Mouse (Mus musculus) urinary bladder, postnatal 25 days (tissue): ENCODE results near the gene Mprip.

Source experiments
- DNase-seq: peaks from one replicate; pipeline ENCODE4 v3.0.0; 2022; ENCODE audit warnings: low spot score

Gene Mprip

DNA sequence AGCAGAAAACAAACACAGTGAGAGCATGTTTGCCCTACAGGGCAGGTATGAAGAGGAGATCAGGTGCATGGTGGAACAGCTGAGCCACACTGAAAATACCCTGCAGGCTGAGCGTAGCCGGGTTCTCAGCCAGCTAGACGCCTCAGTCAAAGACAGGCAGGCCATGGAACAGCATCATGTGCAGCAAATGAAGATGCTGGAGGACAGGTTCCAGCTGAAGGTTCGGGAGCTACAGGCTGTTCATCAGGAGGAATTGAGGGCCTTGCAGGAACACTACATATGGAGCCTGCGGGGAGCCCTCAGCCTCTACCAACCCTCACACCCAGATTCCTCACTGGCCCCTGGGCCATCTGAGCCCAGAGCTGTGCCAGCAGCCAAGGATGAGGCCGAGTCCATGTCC, 99.7 kb downstream of the Mprip start:
- DNase-seq, result no peak

GRCm38 (mm10) chr11:59769307-59769706, 108.2 kb downstream of the Mprip start:
- no peak for DNase-seq

DNA sequence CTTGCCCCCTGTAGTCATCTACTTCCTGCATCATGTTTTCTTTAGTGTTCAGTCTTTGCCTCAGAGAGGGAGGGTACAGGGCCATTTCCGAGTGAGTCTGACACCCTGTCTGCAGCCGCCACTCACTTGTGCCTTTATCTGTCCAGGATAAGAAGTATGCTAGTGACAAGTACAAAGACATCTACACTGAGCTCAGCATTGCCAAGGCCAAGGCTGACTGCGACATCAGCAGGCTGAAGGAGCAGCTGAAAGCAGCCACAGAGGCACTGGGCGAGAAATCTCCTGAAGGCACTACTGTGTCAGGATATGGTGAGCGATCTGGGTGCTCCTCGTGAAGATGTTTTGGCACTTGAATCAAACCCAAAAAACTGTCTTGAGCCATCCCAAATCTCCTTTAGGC, 108.6 kb downstream of the Mprip start:
- no peak for DNase-seq

DNA sequence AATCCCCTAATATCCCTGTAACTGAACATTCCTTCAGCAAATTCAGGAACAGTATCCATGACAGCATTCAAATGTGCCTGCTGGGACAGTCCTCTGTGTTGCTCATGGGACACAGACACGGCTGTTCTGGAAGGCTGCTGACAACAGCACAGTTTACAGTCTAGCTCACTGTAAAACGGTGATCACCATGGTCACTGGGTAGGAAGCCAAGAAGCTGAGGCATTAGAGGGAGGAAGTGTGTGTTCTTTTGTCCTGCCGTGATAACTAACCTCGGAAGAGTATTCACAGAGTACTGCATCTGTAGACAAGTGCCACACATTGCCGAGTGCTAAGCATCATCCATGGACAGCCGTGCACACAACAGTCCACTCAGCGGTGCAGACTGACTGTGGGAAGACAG, 109.6 kb downstream of the Mprip start:
- DNase-seq, result no peak

DNA sequence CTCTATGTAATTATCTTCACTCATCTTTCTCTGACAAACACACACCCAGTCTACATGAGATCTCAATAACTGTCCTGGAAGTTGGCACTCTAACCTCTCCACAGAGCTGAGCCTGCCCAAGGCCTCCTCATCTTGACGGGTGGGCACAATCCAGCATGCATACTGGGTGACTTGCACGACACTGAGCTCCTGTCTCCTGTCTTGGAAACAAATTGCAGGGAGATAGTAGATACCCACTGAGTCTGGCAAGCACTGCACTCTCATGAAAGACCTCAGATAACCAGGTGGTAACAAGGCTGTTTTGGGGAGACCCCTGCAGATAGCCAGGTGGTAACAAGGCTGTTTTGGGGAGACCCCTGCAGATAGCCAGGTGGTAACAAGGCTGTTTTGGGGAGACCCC, 111.2 kb downstream of the Mprip start:
- DNase-seq, result no peak

DNA sequence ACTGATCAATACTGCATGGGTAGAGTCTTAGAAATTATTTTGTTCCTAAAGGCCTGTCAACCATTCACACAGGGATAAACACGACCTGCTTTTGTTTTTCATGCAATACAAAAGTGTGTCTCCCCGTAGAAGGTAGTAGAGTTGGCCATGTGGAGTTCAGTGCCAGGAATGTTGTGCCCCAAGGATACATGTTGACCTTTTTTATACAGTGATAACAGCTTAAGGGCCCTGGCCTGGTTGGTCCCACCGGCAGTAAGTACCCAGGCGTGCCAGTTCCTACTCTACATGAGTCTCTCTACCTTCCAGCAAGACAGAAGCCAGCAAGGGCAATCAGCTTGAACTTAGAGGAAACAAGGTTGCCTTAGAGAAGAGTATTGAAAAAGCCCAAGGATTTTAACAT, 111.8 kb downstream of the Mprip start:
- DNase-seq, result no peak

DNA sequence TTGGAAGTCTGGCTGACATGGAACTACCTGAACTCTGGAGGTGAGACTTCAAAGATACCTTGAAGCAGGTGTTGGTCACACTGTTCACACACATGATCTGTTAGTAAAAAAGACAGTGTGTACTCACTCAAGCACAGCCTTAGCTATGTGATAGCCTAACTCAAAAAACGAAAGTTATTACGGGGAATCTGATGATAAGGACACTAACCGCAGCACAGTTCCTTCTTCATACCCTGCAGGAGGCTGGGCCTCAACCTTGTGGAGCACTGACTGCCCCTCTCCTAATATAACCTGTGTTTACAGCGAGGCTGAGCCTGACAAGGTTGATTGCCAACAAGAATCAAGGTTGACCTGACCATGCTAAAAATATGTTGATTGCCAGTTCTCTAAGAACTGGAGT, 113.4 kb downstream of the Mprip start:
- DNase-seq, result no peak

DNA sequence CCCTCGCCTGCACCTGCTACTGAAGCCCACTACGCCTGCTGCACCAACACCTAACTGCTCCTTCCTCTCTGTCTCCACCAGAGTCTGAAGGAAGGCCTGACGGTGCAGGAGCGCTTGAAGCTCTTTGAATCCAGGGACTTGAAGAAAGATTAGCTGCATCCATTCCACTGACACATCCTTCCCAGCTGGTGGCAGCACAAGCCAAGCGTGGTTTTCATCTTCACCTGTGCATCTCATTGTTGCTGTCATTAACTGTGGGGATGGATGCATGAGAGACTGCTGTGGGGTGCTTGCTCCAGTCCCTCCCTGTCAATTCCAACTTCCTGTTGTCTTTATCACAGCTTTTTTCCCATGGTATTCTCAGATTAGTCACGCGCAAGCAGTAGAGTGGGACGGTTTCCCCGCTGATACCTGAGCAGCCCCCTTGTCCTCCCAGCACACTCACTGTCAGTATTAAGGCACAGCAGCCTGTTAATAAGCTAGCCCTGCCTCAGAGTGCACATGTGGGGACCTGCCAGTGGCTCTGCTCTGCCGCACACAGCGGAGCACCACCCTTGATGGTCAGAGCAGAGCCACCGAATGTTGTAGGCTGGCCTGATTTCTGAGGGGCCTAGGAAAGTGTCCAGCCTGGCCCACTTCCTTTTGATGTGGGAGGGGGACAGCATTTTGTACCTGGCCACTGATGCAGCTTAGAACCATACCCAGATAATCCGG, 114.5 kb downstream of the Mprip start:
- no peak for DNase-seq

GRCm38 (mm10) chr11:59777259-59777658, 116.2 kb downstream of the Mprip start:
- DNase-seq, result no peak

GRCm38 (mm10) chr11:59778181-59778873, 117.2 kb downstream of the Mprip start:
- peak; percentile 71 for DNase-seq

GRCm38 (mm10) chr11:59778874-59779223, 117.7 kb downstream of the Mprip start:
- DNase-seq, result no peak

DNA sequence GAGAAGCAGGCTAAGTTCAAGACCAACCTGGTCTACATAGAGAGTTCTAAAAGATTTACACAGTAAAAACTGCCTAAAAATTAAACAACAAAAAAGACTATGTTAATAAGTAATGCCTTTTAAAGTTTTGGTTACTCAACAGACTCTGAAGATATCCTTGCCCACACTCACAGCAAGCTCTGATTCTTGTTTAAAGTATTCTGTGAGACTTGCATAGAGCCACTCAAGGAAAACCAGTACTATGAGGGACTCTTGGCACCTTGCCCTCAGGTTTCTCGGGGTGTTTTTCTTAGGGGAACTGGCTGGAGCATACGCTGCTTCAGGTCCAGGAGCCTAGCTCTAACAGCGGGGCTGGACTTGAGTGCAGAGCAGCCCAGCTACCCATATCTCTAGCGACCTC, 118.3 kb downstream of the Mprip start:
- DNase-seq, result no peak

DNA sequence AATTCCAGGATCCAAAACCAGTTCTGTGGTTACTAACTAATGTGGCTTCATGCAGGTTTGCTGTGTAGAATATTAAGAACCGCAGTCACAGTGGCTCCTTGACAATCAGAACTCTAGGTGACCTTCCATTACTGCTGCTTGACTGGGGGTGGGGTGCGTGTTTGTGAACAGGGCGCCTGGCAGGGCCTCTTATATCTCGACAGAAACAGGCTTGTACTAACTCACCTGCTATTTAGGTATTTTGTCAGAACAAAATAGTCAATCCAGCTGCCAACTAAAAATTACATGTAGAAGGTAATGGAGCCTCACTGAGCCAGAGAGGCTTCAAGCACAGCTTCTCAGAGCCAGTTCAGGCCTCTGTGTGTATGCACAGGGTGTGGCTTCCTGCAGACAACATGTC, 119.1 kb downstream of the Mprip start:
- DNase-seq, result no peak

DNA sequence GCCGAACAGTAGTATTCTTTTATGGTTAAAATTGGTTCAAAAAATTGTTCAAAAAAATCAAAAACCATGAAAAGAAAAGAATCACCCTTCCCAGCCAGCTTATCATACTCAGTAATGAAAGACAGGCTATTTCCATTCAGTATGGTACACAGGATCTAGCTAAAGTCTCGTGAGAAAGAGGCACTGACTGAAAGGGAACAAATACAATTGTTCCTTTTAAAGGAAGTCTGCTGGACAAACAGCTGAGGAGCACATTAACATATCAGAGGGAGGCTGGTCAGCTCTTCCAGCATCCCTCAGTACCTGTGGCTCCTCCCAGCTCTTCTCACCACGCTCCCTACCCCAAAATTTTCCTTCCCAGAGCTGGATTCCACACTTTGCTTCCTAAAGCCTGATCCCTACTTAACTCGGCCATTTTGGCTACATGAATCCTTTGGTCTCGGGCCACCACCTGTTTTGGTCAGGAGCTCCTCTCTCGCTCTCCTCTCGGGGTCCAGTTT, 121.0 kb downstream of the Mprip start:
- DNase-seq, result no peak

- DNase-seq, result no peak
Observed at GRCm38 (mm10) chr11:59783591-59783990, 122.5 kb downstream of the Mprip start.

DNA sequence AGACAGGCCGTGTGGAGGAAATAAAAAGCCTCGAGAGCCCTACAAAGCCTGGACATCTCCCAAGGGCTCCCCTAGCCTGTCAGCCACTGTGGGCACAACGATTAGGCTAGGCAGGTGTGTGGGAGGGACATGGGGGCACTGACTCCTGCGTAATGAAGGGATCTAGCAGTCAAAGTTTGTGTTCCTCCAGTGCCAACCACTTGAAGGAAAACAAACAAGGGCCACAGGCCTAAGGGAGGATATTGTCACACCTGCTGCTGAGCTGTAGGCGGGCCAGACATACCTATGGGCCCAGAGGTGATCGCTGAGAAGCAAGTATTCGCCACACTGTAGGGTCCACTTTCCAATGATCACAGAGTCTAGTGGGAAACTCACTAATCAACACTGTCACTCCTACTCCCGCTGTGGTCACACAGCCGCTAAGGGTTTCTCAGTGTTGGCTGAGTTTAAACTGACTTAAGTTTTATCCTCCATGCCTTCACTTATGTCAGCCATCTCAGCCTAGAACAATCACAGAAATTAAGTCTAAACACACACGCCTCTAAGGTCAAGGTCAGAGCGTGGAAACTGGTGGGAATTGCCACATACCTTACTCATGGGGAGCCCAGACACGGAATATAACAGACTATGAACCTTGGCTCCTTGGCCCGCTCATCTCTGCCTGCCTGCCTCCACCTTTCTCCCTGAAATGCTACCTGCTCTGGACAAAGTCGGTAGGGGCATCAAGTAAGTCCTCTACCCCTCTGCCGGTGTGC, 125.5 kb downstream of the Mprip start:
- DNase-seq, result no peak

- peak; percentile 60 for DNase-seq
Observed at GRCm38 (mm10) chr11:59787199-59787781, 126.2 kb downstream of the Mprip start, which contains the start of gene Pld6. Pld6 (minus strand) TSS chr11:59787645.

GRCm38 (mm10) chr11:59789311-59789710, 128.2 kb downstream of the Mprip start:
- DNase-seq, result no peak

DNA sequence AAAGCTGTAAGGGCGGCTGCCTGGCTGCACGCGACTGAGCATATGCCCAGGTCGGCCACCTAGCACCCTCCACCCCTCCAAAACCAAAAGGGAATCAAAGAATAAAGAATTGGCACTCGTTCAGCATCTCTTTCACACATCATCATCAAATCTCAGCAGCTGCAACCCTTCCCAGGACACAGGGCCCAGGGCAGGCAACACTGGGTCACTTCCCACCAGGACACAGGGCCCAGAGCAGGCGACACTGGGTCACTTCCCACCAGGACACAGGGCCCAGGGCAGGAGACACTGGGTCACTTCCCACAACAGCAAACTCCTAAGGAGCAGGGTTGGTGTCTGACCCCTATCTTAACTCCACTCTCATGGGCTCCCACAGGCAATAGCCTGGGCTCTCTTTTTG, 132.3 kb downstream of the Mprip start:
- DNase-seq, result no peak

- no peak for DNase-seq
Observed at GRCm38 (mm10) chr11:59800412-59800811, 139.3 kb downstream of the Mprip start.

GRCm38 (mm10) chr11:59801881-59802280, 140.8 kb downstream of the Mprip start:
- DNase-seq, result no peak

DNA sequence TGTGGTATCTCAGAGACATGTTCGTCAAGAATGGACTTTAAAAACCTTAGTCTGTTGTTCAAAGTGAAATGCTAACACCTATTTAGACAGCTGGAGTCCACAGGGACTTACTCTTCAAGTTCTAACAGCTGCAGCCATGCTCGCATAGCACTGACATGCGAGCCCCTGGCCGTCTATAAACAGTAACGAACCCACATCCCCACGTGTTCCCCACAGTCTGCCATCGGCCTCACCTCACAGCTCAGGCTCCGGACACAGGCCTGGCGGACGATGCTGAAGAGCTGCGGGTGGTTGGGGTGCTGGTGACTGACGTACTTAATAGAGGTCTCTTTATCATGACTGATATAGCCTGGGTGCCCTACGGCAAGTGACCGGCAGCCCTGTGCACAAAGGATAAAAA, 142.4 kb downstream of the Mprip start:
- no peak for DNase-seq
